Mouse (Mus musculus): ENCODE data around the gene Camkk2. TPM values are rescaled to one million over a fixed set of nuclear protein-coding genes. Genes with fewer than 3 reads are reported as not detected.

Camkk2 gene
- polyA plus RNA-seq (2021; fragmentation: Nextera tagmentation), result 42.7 and 45.1 TPM in 2 replicates
- long read RNA-seq, experiment 1, full-length matches to known transcripts, result 87 of 117 reads
- long read RNA-seq, experiment 1, partial matches to known transcripts, result 21 of 117 reads
- long read RNA-seq, experiment 1, other reads (novel, unspliced or antisense), result 9 of 117 reads
- long read RNA-seq, experiment 2, full-length matches to known transcripts, result 407 of 468 reads
- long read RNA-seq, experiment 2, partial matches to known transcripts, result 23 of 468 reads
- long read RNA-seq, experiment 2, other reads (novel, unspliced or antisense), result 38 of 468 reads

GRCm38 (mm10) chr5:122779277-122779834 lies at the start of gene Camkk2:
Camkk2 (minus strand) TSS chr5:122779409.

DNA sequence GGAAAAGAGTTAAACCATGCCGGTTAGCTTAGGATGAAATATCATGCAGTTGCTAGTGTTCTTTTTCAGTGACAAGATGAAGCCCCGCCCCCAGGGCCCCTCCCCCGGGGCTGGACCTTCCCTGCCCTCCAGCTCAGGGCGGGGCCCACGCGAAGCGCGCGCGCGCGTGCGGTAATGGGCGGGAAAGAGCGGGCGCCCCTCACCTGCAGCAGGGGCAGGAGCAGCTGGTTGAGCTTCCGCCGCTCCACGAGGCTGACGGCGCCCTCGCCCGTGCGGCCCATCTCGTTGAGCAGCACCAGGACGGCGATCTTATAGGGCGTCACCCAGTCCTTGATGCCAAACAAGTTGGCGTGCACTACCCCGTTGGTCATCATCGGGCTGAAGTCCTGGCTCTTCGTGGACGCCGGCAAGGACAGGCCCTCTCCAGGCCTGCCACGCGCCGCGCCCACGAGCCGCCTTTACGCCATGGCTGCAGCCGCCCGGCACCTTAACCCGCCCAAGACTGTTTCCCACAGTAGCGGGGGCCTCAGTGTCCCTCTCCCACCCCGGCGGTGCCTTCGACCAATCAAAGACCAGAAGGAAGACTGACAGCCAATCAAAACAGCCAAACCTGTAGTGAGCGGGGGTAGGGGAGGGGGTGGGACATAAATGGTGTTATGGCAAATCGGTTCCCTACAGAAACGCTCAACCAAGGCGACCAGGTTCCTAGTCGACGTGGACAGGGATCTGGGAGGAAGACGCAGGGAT lies 41.7 kb upstream of the Camkk2 start, which contains the start of gene Anapc5:
TSS of gene Anapc5 (minus strand) at position 563 of the 747 bp plus-strand sequence.

DNA sequence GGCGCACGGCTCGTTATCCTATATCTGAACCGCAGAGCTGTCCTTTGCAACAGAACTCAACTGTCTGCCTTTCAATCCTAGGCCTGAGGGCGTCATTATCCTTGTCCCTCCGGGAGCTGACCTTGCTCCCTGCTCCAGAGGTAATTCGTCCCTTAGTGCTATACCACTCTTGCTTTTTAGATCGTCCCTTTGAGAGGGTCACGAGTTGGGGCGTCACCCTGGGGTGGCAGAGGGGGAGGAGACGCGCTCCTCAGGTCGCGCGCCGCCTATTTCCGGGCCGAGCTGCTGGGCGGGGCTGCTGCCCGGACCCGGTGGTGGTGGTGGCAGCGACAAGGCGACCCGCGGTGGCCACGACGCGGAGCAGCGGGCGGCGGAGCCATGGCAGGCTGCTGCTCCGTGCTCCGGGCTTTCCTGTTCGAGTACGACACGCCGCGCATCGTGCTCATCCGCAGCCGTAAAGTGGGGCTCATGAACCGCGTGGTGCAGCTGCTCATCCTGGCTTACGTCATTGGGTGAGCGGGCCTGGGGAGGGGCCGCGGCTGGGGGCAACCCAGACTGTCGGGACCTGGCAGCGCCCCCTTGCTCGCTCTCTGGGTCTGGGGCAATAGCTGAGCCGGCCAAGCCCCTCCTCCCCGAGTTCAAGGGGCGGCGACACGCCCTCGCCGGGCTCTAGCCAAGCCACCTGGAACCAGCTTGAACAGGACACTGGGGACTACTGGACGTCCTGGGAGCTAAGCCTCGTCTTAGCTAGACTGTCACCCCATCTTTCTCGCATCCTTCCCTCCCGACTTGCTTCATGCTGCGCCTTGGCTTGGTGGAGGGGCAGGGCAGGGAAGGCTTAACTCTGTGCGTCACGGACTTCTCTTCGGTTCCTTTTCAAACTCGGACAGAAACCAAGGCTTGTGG lies 71.7 kb downstream of the Camkk2 start, which contains the start of gene P2rx4:
TSS of gene P2rx4 (plus strand) at position 269 of the 906 bp plus-strand sequence.

Small RNA genes within 50 kb of the gene (microRNA-seq; reads per million reads assigned to microRNA genes)
- gene Mir8115, result not detected

Other genes starting within 250 kb of the Camkk2 start
- 19.9 and 21.9 TPM in 2 replicates for gene Ift81, start 164.9 kb downstream of the Camkk2 start, polyA plus RNA-seq (2021; fragmentation: Nextera tagmentation)
- 6.7 and 7.8 TPM in 2 replicates for gene P2rx7, start 135.5 kb downstream of the Camkk2 start, polyA plus RNA-seq (2021; fragmentation: Nextera tagmentation)
- 17.9 and 18.6 TPM in 2 replicates for gene P2rx4, start 71.9 kb downstream of the Camkk2 start, polyA plus RNA-seq (2021; fragmentation: Nextera tagmentation)
- 113 and 119 TPM in 2 replicates for gene Anapc5, start 41.9 kb upstream of the Camkk2 start, polyA plus RNA-seq (2021; fragmentation: Nextera tagmentation)
- 25.0 and 25.5 TPM in 2 replicates for gene Rnf34, start 70.6 kb upstream of the Camkk2 start, polyA plus RNA-seq (2021; fragmentation: Nextera tagmentation)
- 5.6 and 6.3 TPM in 2 replicates for gene Kdm2b, start 210.4 kb upstream of the Camkk2 start, polyA plus RNA-seq (2021; fragmentation: Nextera tagmentation)
- 3.6 and 4.5 TPM in 2 replicates for gene Orai1, start 235.7 kb upstream of the Camkk2 start, polyA plus RNA-seq (2021; fragmentation: Nextera tagmentation)

Data from layer of hippocampus, adult 6 months (tissue).